20 mouse cellular contexts compared by ENCODE assay signal in the genomic region with DNA sequence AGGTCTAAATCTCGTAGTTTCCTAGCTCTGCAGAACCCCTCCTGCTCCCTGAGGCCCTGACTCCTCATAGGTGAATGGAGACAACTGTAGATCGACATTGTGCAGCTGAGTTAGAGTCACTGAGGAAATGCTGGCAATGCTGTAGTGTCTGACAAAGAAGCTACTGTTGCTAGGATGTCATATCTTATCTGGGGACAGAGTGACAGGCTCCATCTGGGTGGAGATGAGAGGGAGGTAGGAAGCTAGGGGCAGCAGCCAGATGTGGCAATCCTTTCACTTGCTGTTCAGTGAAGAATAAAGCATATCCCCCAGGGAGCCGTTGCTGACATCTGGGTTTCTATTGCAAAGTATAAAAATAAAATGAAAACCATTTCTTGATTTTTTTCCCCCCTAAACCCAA.
DNase-seq lines count a peak whose midpoint lies in the region; ATAC-seq and TF ChIP-seq lines count a peak whose summit lies in the region.
"Had no signal": no experiment of that assay in that cellular context is flagged by ENCODE, and none has a peak within 500 bp of the region (broad histone marks: within the 10 kb centered on the region; RNA-seq: fewer than 3 reads in every experiment).

No protein-coding gene starts in this region.

- H3K4me1 ChIP-seq in forebrain, postnatal 0 days (ENCODE audit: insufficient read depth), result no peaks in the 10 kb centered on the region
- H3K4me1 ChIP-seq in forebrain, embryonic 15.5 days, result no peaks in the 10 kb centered on the region
- H3K4me1 ChIP-seq in heart, embryonic 13.5 days, result peaks cover 47% of the 10 kb centered on the region
- H3K4me1 ChIP-seq in lung, embryonic 14.5 days (ENCODE audit: insufficient read depth), result no peaks in the 10 kb centered on the region

- TF ChIP-seq CTCF in forebrain, postnatal 0 days (IDR thresholded peaks at IDR 0.05; ENCODE audit: low read depth), result no peak
- no peak for TF ChIP-seq CTCF in lung, embryonic 14.5 days (IDR thresholded peaks at IDR 0.05; ENCODE audit: low read depth)

- H3K27me3 ChIP-seq in forebrain, postnatal 0 days (ENCODE audit: insufficient read depth, low read length), result no peaks in the 10 kb centered on the region
- H3K27me3 ChIP-seq in forebrain, embryonic 15.5 days, result no peaks in the 10 kb centered on the region
- H3K27me3 ChIP-seq in heart, embryonic 13.5 days (replicated peaks), result no peaks in the 10 kb centered on the region
- H3K27me3 ChIP-seq in lung, embryonic 14.5 days (ENCODE audit: insufficient read depth, low read length), result no peaks in the 10 kb centered on the region
- H3K27me3 ChIP-seq: embryonic facial prominence, embryonic 12.5 days; heart, embryonic 15.5 days; hindbrain, embryonic 13.5 days had no signal

- no peaks in the 10 kb centered on the region for H3K36me3 ChIP-seq in forebrain, postnatal 0 days (ENCODE audit: insufficient read depth)
- no peaks in the 10 kb centered on the region for H3K36me3 ChIP-seq in forebrain, embryonic 15.5 days
- no peaks in the 10 kb centered on the region for H3K36me3 ChIP-seq in heart, embryonic 13.5 days
- no peaks in the 10 kb centered on the region for H3K36me3 ChIP-seq in lung, embryonic 14.5 days (ENCODE audit: insufficient read depth)
- H3K36me3 ChIP-seq: embryonic facial prominence, embryonic 12.5 days; heart, embryonic 15.5 days had no signal

- no peak overlapping the region for H3K4me2 ChIP-seq in forebrain, postnatal 0 days (ENCODE audit: low read depth)
- no peak overlapping the region for H3K4me2 ChIP-seq in forebrain, embryonic 15.5 days (replicated peaks)
- H3K4me2 ChIP-seq in heart, embryonic 13.5 days, result no peak overlapping the region
- no peak overlapping the region for H3K4me2 ChIP-seq in lung, embryonic 14.5 days
- H3K4me2 ChIP-seq: embryonic facial prominence, embryonic 12.5 days; heart, embryonic 15.5 days; hindbrain, embryonic 13.5 days had no signal

- DNase-seq in forebrain, postnatal 0 days, result peak; percentile 8
- DNase-seq in heart, postnatal 36 days, result no peak
- DNase-seq in lung, embryonic 14.5 days, result peak; percentile 15
- no peak for DNase-seq in lung, postnatal 4 days
- DNase-seq in MN1 (ENCODE audit: low spot score), result peak; percentile 30
- DNase-seq: adrenal gland, adult 8-10 months; adrenal gland, postnatal 36 days; cerebellum, adult 11 months; cerebellum, adult 9-10 months; cerebellum, postnatal 25 days; gastrocnemius, postnatal 14 days; kidney, adult 2 months had no signal

- H3K27ac ChIP-seq in forebrain, postnatal 0 days (ENCODE audit: low read depth, low read length), result no peak overlapping the region
- H3K27ac ChIP-seq in forebrain, embryonic 15.5 days (replicated peaks), result no peak overlapping the region
- H3K27ac ChIP-seq in heart, embryonic 13.5 days (replicated peaks), result peak overlapping the region; percentile 36; the same call in 1 of the 2 replicates
- H3K27ac ChIP-seq in lung, embryonic 14.5 days (ENCODE audit: low read depth), result no peak overlapping the region
- H3K27ac ChIP-seq: embryonic facial prominence, embryonic 12.5 days; heart, embryonic 15.5 days; hindbrain, embryonic 13.5 days had no signal

- intact Hi-C loops in heart, postnatal 36 days (cut with DNase I), result no loop called here

- WGBS in forebrain, postnatal 0 days, result 69% methylated on average over 3 of the region's 3 CpGs
- WGBS in forebrain, embryonic 15.5 days, result 75% methylated on average over 3 of the region's 3 CpGs
- WGBS in heart, embryonic 13.5 days, result 32% methylated on average over 3 of the region's 3 CpGs
- 32% methylated on average over 3 of the region's 3 CpGs for WGBS in lung, embryonic 14.5 days

- H3K4me3 ChIP-seq in forebrain, postnatal 0 days (ENCODE audit: low read depth, low read length), result no peak overlapping the region
- no peak overlapping the region for H3K4me3 ChIP-seq in forebrain, embryonic 15.5 days
- H3K4me3 ChIP-seq in heart, embryonic 13.5 days, result no peak overlapping the region
- H3K4me3 ChIP-seq in lung, embryonic 14.5 days (ENCODE audit: low read depth, low read length), result no peak overlapping the region
- H3K4me3 ChIP-seq: embryonic facial prominence, embryonic 12.5 days; heart, embryonic 15.5 days; hindbrain, embryonic 13.5 days had no signal

- no peaks in the 10 kb centered on the region for H3K9me3 ChIP-seq in forebrain, postnatal 0 days (ENCODE audit: low read length)
- H3K9me3 ChIP-seq in forebrain, embryonic 15.5 days, result no peaks in the 10 kb centered on the region
- no peaks in the 10 kb centered on the region for H3K9me3 ChIP-seq in heart, embryonic 13.5 days
- H3K9me3 ChIP-seq in lung, embryonic 14.5 days (ENCODE audit: low read depth, low read length), result no peaks in the 10 kb centered on the region
- H3K9me3 ChIP-seq: embryonic facial prominence, embryonic 12.5 days; heart, embryonic 15.5 days; hindbrain, embryonic 13.5 days had no signal

- no peak for ATAC-seq in forebrain, postnatal 0 days
- no peak for ATAC-seq in forebrain, embryonic 15.5 days (replicated peaks)
- ATAC-seq in heart, embryonic 13.5 days (ENCODE audit: extremely low read depth, insufficient number of reproducible peaks, low FRiP score, low TSS enrichment), result no peak
- ATAC-seq in lung, embryonic 14.5 days (ENCODE audit: insufficient read depth), result no peak
- ATAC-seq in inflammation-experienced regulatory T-cells, adult 6 months, result no peak
- ATAC-seq: forebrain, embryonic 16.5 days; intestine, embryonic 16.5 days had no signal

- no peak overlapping the region for H3K9ac ChIP-seq in forebrain, postnatal 0 days
- H3K9ac ChIP-seq in forebrain, embryonic 15.5 days (replicated peaks), result no peak overlapping the region
- H3K9ac ChIP-seq in heart, embryonic 13.5 days, result no peak overlapping the region
- H3K9ac ChIP-seq in lung, embryonic 14.5 days, result no peak overlapping the region
- H3K9ac ChIP-seq: embryonic facial prominence, embryonic 12.5 days; heart, embryonic 15.5 days; hindbrain, embryonic 13.5 days had no signal

Comparison
In these comparisons a context has a peak if more than half of its experiments do, and no peak if none do; other contexts are left out.
1. DNase-seq: peak in forebrain, postnatal 0 days (single experiment), lung, embryonic 14.5 days (single experiment) and MN1 (single experiment); none in heart, postnatal 36 days (0 of 2) and lung, postnatal 4 days (0 of 2).